Mouse (Mus musculus) embryonic facial prominence, embryonic 13.5 days (tissue): ENCODE measurements around the gene Prdm10. TPM values are rescaled to one million over a fixed set of nuclear protein-coding genes. Genes with fewer than 3 reads are reported as not detected.

Source experiments
- ATAC-seq: fragments of 200-750 bp; cut with Nextera tagmentation; 2 replicates; pipeline ENCODE4 v1.8.0; 2017; ENCODE audit warnings: low read depth; ENCODE audit not compliant: insufficient number of reproducible peaks, insufficient read depth, low FRiP score, low TSS enrichment
- H3K27ac ChIP-seq: fragments of 300-500 bp; sonication (generic); 2 replicates; pipeline ENCODE4 v1.5.1; 2015; ENCODE audit warnings: moderate library complexity, mild to moderate bottlenecking, inconsistent platforms
- H3K27me3 ChIP-seq: fragments of 300-500 bp; sonication (generic); 2 replicates; pipeline ENCODE4 v1.6.1; 2015; ENCODE audit warnings: mild to moderate bottlenecking, inconsistent platforms
- H3K36me3 ChIP-seq: fragments of 300-500 bp; sonication (generic); 2 replicates; pipeline ENCODE4 v1.6.1; 2015; ENCODE audit warnings: mild to moderate bottlenecking, inconsistent platforms
- H3K4me1 ChIP-seq: fragments of 300-500 bp; sonication (generic); 2 replicates; pipeline ENCODE4 v1.6.1; 2015; ENCODE audit warnings: inconsistent platforms
- H3K4me2 ChIP-seq: fragments of 300-500 bp; sonication (generic); 2 replicates; pipeline ENCODE4 v1.6.1; 2015; ENCODE audit warnings: moderate library complexity, mild to moderate bottlenecking, inconsistent platforms
- H3K4me3 ChIP-seq: fragments of 300-500 bp; sonication (generic); 2 replicates; pipeline ENCODE4 v1.5.1; 2015; ENCODE audit warnings: mild to moderate bottlenecking, inconsistent platforms
- H3K9ac ChIP-seq: fragments of 300-500 bp; sonication (generic); 2 replicates; pipeline ENCODE4 v1.6.1; 2015; ENCODE audit warnings: mild to moderate bottlenecking, inconsistent platforms
- H3K9me3 ChIP-seq: fragments of 300-500 bp; sonication (generic); 2 replicates; pipeline ENCODE4 v1.6.1; 2016; ENCODE audit warnings: inconsistent platforms
- WGBS: fragments of 180-500 bp; shearing (Covaris S2); methylation state at CpG from one replicate; pipeline ENCODE4 v1.1.7; 2015; ENCODE audit warnings: mixed read lengths; 5-methylcytosine and 5-hydroxymethylcytosine counted together
- polyA plus RNA-seq: library from polyadenylated mRNA; unstranded; fragments of >200 nt; fragmentation: Nextera tagmentation; extraction: Ambion mirVana; gene quantifications from 2 replicates; pipeline ENCODE4 v1.2.1, GENCODE M21; 2015

The Prdm10 gene
- polyA plus RNA-seq, 1 experiment from 2014 or later: 6.5 TPM

- Histone ChIP-seq H3K27me3 (no peaks in the 10 kb centered on the region), H3K4me2 (no peak overlapping the region), H3K9ac (no peak overlapping the region), H3K36me3 (no peaks in the 10 kb centered on the region), H3K4me3 (no peak overlapping the region), H3K27ac (no peak overlapping the region), H3K9me3 (no peaks in the 10 kb centered on the region), H3K4me1 (no peaks in the 10 kb centered on the region)
- 67% methylated on average over 6 of the region's 6 CpGs for WGBS
- ATAC-seq: no peak
These were observed 33.9 kb upstream of the Prdm10 start for GRCm38 (mm10) chr9:31246421-31246820.

GRCm38 (mm10) chr9:31247447-31248220, 32.7 kb upstream of the Prdm10 start:
- Histone ChIP-seq H3K27ac (no peak overlapping the region), H3K4me1 (no peaks in the 10 kb centered on the region), H3K27me3 (no peaks in the 10 kb centered on the region), H3K9me3 (no peaks in the 10 kb centered on the region), H3K4me2 (no peak overlapping the region), H3K36me3 (no peaks in the 10 kb centered on the region), H3K9ac (no peak overlapping the region), H3K4me3 (no peak overlapping the region)
- 78% methylated on average over 8 of the region's 8 CpGs for WGBS
- no peak for ATAC-seq

- ATAC-seq: no peak
- 80% methylated on average over 10 of the region's 10 CpGs for WGBS
- no peaks in the 10 kb centered on the region for H3K4me1 ChIP-seq
- no peak overlapping the region for H3K4me2 ChIP-seq
- H3K27me3 ChIP-seq: no peaks in the 10 kb centered on the region
- H3K36me3 ChIP-seq: no peaks in the 10 kb centered on the region
- no peak overlapping the region for H3K4me3 ChIP-seq
- H3K9me3 ChIP-seq: no peaks in the 10 kb centered on the region
- H3K27ac ChIP-seq: no peak overlapping the region
- H3K9ac ChIP-seq: no peak overlapping the region
These were observed 28.0 kb upstream of the Prdm10 start for GRCm38 (mm10) chr9:31252182-31252799.

GRCm38 (mm10) chr9:31253311-31253734, 27.0 kb upstream of the Prdm10 start:
- no peak overlapping the region; the same call in 1 of the 2 replicates for H3K4me3 ChIP-seq
- H3K27me3 ChIP-seq: no peaks in the 10 kb centered on the region
- H3K9me3 ChIP-seq: no peaks in the 10 kb centered on the region
- ATAC-seq: no peak
- WGBS: 55% methylated on average over 10 of the region's 10 CpGs
- no peak overlapping the region for H3K4me2 ChIP-seq
- 0 out of 2 replicates have a peak overlapping the region, but pooled peaks have one; percentile 22 for H3K27ac ChIP-seq
- H3K36me3 ChIP-seq: no peaks in the 10 kb centered on the region
- H3K9ac ChIP-seq: 0 out of 2 replicates have a peak overlapping the region, but pooled peaks have one; percentile 11
- no peaks in the 10 kb centered on the region for H3K4me1 ChIP-seq

- WGBS: 67% methylated on average over 11 of the region's 11 CpGs
- Histone ChIP-seq H3K27ac (no peak overlapping the region), H3K4me3 (no peak overlapping the region), H3K9ac (no peak overlapping the region), H3K9me3 (no peaks in the 10 kb centered on the region), H3K4me1 (no peaks in the 10 kb centered on the region), H3K36me3 (no peaks in the 10 kb centered on the region), H3K4me2 (no peak overlapping the region), H3K27me3 (no peaks in the 10 kb centered on the region)
- no peak for ATAC-seq
These were observed 26.3 kb upstream of the Prdm10 start for GRCm38 (mm10) chr9:31253866-31254696.

GRCm38 (mm10) chr9:31254697-31255004, 25.7 kb upstream of the Prdm10 start:
- Histone ChIP-seq H3K4me2 (no peak overlapping the region), H3K36me3 (no peaks in the 10 kb centered on the region), H3K27me3 (no peaks in the 10 kb centered on the region), H3K9me3 (no peaks in the 10 kb centered on the region), H3K9ac (no peak overlapping the region), H3K4me3 (no peak overlapping the region), H3K27ac (no peak overlapping the region), H3K4me1 (no peaks in the 10 kb centered on the region)
- 90% methylated on average over 7 of the region's 7 CpGs for WGBS
- no peak for ATAC-seq

- Histone ChIP-seq H3K4me1 (no peaks in the 10 kb centered on the region), H3K36me3 (no peaks in the 10 kb centered on the region), H3K9ac (no peak overlapping the region), H3K27ac (no peak overlapping the region), H3K9me3 (no peaks in the 10 kb centered on the region), H3K27me3 (no peaks in the 10 kb centered on the region), H3K4me3 (no peak overlapping the region), H3K4me2 (no peak overlapping the region)
- ATAC-seq: no peak
- WGBS: 86% methylated on average over 7 of the region's 7 CpGs
These were observed 24.4 kb upstream of the Prdm10 start for GRCm38 (mm10) chr9:31255953-31256352.

- no peaks in the 10 kb centered on the region for H3K4me1 ChIP-seq
- no peaks in the 10 kb centered on the region for H3K9me3 ChIP-seq
- 60% methylated on average over 3 of the region's 3 CpGs for WGBS
- no peak for ATAC-seq
- no peak overlapping the region for H3K27ac ChIP-seq
- no peak overlapping the region for H3K9ac ChIP-seq
- no peak overlapping the region for H3K4me3 ChIP-seq
- H3K27me3 ChIP-seq: no peaks in the 10 kb centered on the region
- H3K4me2 ChIP-seq: no peak overlapping the region
- H3K36me3 ChIP-seq: no peaks in the 10 kb centered on the region
These were observed 22.1 kb upstream of the Prdm10 start for GRCm38 (mm10) chr9:31258237-31258636.

GRCm38 (mm10) chr9:31260219-31260618, 20.1 kb upstream of the Prdm10 start:
- H3K36me3 ChIP-seq: no peaks in the 10 kb centered on the region
- WGBS: 81% methylated on average over 4 of the region's 4 CpGs

GRCm38 (mm10) chr9:31262226-31263105, 17.9 kb upstream of the Prdm10 start:
- Histone ChIP-seq H3K36me3 (no peaks in the 10 kb centered on the region), H3K27me3 (no peaks in the 10 kb centered on the region), H3K4me1 (0 out of 2 replicates have a peak, but pooled peaks cover 9% of the 10 kb centered on the region), H3K4me3 (no peak overlapping the region), H3K4me2 (no peak overlapping the region), H3K9me3 (no peaks in the 10 kb centered on the region), H3K9ac (no peak overlapping the region), H3K27ac (no peak overlapping the region)
- 43% methylated on average over 4 of the region's 4 CpGs for WGBS
- ATAC-seq: no peak

More at GRCm38 (mm10) chr9:31260219-31260618, 20.1 kb upstream of the Prdm10 start:
- Histone ChIP-seq H3K4me1 (no peaks in the 10 kb centered on the region), H3K9me3 (no peaks in the 10 kb centered on the region), H3K9ac (no peak overlapping the region), H3K4me3 (no peak overlapping the region), H3K4me2 (no peak overlapping the region), H3K27me3 (no peaks in the 10 kb centered on the region), H3K27ac (no peak overlapping the region)
- no peak for ATAC-seq
